Mouse (Mus musculus) intestine, embryonic 16.5 days (tissue): ENCODE measurements at regions not wholly inside any gene's neighbourhood (a gene's known extent, or its start where the extent isn't known, plus 50 kb on each side); places are given as distances from the start of the nearest gene placed in this dataset.
A peak's percentile ranks its signal among the peaks of the same experiment; 100 is the strongest.

ENCODE experiments used
- ATAC-seq: fragments of 200-750 bp; cut with Nextera tagmentation; 2 replicates; pipeline ENCODE4 v1.8.0; 2017; ENCODE audit warnings: moderate TSS enrichment, moderate library complexity
- H3K27ac ChIP-seq: fragments of 300-500 bp; sonication (generic); 2 replicates; pipeline ENCODE4 v1.5.1; 2014; ENCODE audit warnings: mild to moderate bottlenecking, low read length
- H3K27me3 ChIP-seq: fragments of 300-500 bp; sonication (generic); replicated peaks from 2 replicates; pipeline ENCODE4 v1.6.1; 2014; ENCODE audit warnings: low read length, control low read depth, mixed read lengths; ENCODE audit not compliant: control insufficient read depth, insufficient read depth
- H3K36me3 ChIP-seq: fragments of 300-500 bp; sonication (generic); 2 replicates; pipeline ENCODE4 v1.6.1; 2014; ENCODE audit warnings: low read length, control low read depth; ENCODE audit not compliant: control insufficient read depth, insufficient read depth
- H3K4me1 ChIP-seq: fragments of 300-500 bp; sonication (generic); 2 replicates; pipeline ENCODE4 v1.6.1; 2014; ENCODE audit warnings: low read length, control low read depth, mixed read lengths; ENCODE audit not compliant: control insufficient read depth, insufficient read depth
- H3K4me2 ChIP-seq: fragments of 300-500 bp; sonication (generic); 2 replicates; pipeline ENCODE4 v1.6.1; 2014; ENCODE audit warnings: low read depth, low read length, control low read depth
- H3K4me3 ChIP-seq: fragments of 300-500 bp; sonication (generic); 2 replicates; pipeline ENCODE4 v1.5.1; 2014; ENCODE audit warnings: mild to moderate bottlenecking, low read length
- H3K9ac ChIP-seq: fragments of 300-500 bp; sonication (generic); 2 replicates; pipeline ENCODE4 v1.6.1; 2014; ENCODE audit warnings: low read depth, low read length
- H3K9me3 ChIP-seq: fragments of 300-500 bp; sonication (generic); 2 replicates; pipeline ENCODE4 v1.6.1; 2016; ENCODE audit warnings: low read length, control low read depth; ENCODE audit not compliant: control insufficient read depth
- WGBS: fragments of 180-500 bp; shearing (Covaris S2); extraction: QIAGEN DNeasy Blood & Tissue Kit; methylation state at CpG from one replicate; pipeline ENCODE4 v1.1.7; 2014; 5-methylcytosine and 5-hydroxymethylcytosine counted together

- H3K4me3 ChIP-seq, result no peak overlapping the region
- no peak overlapping the region for H3K9ac ChIP-seq
- no peak for ATAC-seq
- H3K36me3 ChIP-seq, result no peaks in the 10 kb centered on the region
- H3K4me2 ChIP-seq, result no peak overlapping the region
- no peaks in the 10 kb centered on the region for H3K9me3 ChIP-seq
- WGBS, result 45% methylated on average over 8 of the region's 8 CpGs
- H3K4me1 ChIP-seq, result peaks cover 5% of the 10 kb centered on the region; the same call in 1 of the 2 replicates
- no peaks in the 10 kb centered on the region for H3K27me3 ChIP-seq
- H3K27ac ChIP-seq, result no peak overlapping the region
Observed at GRCm38 (mm10) chr1:153962161-153962720, 62.2 kb upstream of the Teddm2 start.

- H3K4me3 ChIP-seq, result no peak overlapping the region
- no peaks in the 10 kb centered on the region for H3K27me3 ChIP-seq
- no peaks in the 10 kb centered on the region for H3K9me3 ChIP-seq
- H3K4me1 ChIP-seq, result peaks cover 5% of the 10 kb centered on the region; the same call in 1 of the 2 replicates
- no peaks in the 10 kb centered on the region for H3K36me3 ChIP-seq
- WGBS, result 51% methylated on average over 9 of the region's 9 CpGs
- H3K4me2 ChIP-seq, result no peak overlapping the region
- ATAC-seq, result no peak
- peak overlapping the region; percentile 33; the same call in 1 of the 2 replicates for H3K27ac ChIP-seq
- no peak overlapping the region for H3K9ac ChIP-seq
Observed at GRCm38 (mm10) chr1:153963744-153964342, 63.8 kb upstream of the Teddm2 start.

- no peaks in the 10 kb centered on the region for H3K27me3 ChIP-seq
- no peak overlapping the region for H3K4me2 ChIP-seq
- H3K9ac ChIP-seq, result no peak overlapping the region
- no peaks in the 10 kb centered on the region for H3K36me3 ChIP-seq
- H3K27ac ChIP-seq, result no peak overlapping the region
- peak; percentile 28; the same call in 1 of the 2 replicates for ATAC-seq
- no peak overlapping the region for H3K4me3 ChIP-seq
- 62% methylated on average over 4 of the region's 4 CpGs for WGBS
- H3K9me3 ChIP-seq, result no peaks in the 10 kb centered on the region
- no peaks in the 10 kb centered on the region for H3K4me1 ChIP-seq
Observed at GRCm38 (mm10) chr1:153969401-153969800, 69.4 kb upstream of the Teddm2 start.

GRCm38 (mm10) chr1:153974300-153974699 is 74.3 kb upstream of the Teddm2 start:
- Histone ChIP-seq H3K36me3 (no peaks in the 10 kb centered on the region), H3K4me1 (no peaks in the 10 kb centered on the region), H3K9me3 (no peaks in the 10 kb centered on the region), H3K27ac (no peak overlapping the region), H3K4me3 (no peak overlapping the region), H3K4me2 (no peak overlapping the region), H3K9ac (no peak overlapping the region), H3K27me3 (no peaks in the 10 kb centered on the region)
- WGBS, result 67% methylated on average over 1 of the region's 1 CpGs
- ATAC-seq, result no peak

- Histone ChIP-seq H3K4me3 (no peak overlapping the region), H3K27me3 (no peaks in the 10 kb centered on the region), H3K9me3 (no peaks in the 10 kb centered on the region), H3K4me1 (no peaks in the 10 kb centered on the region), H3K36me3 (no peaks in the 10 kb centered on the region), H3K9ac (no peak overlapping the region), H3K4me2 (no peak overlapping the region), H3K27ac (no peak overlapping the region)
- WGBS, result 52% methylated on average over 5 of the region's 5 CpGs
- no peak for ATAC-seq
Observed at GRCm38 (mm10) chr1:153977963-153978726, 78.1 kb upstream of the Teddm2 start.

- no peak for ATAC-seq
- WGBS, result 58% methylated on average over 6 of the region's 6 CpGs
Observed at GRCm38 (mm10) chr1:153980886-153981285, 80.9 kb upstream of the Teddm2 start.

GRCm38 (mm10) chr1:153985595-153985994 is 85.6 kb upstream of the Teddm2 start:
- H3K27me3 ChIP-seq, result no peaks in the 10 kb centered on the region
- H3K27ac ChIP-seq, result no peak overlapping the region
- no peaks in the 10 kb centered on the region for H3K9me3 ChIP-seq
- no peaks in the 10 kb centered on the region for H3K4me1 ChIP-seq
- no peak for ATAC-seq
- no peak overlapping the region for H3K9ac ChIP-seq
- H3K4me2 ChIP-seq, result no peak overlapping the region
- no peak overlapping the region for H3K4me3 ChIP-seq
- WGBS, result 81% methylated on average over 5 of the region's 5 CpGs
- H3K36me3 ChIP-seq, result no peaks in the 10 kb centered on the region

More at GRCm38 (mm10) chr1:153980886-153981285, 80.9 kb upstream of the Teddm2 start:
- Histone ChIP-seq H3K9me3 (no peaks in the 10 kb centered on the region), H3K4me1 (no peaks in the 10 kb centered on the region), H3K9ac (no peak overlapping the region), H3K4me2 (no peak overlapping the region), H3K27ac (no peak overlapping the region), H3K36me3 (no peaks in the 10 kb centered on the region), H3K27me3 (no peaks in the 10 kb centered on the region), H3K4me3 (no peak overlapping the region)

GRCm38 (mm10) chr1:153986632-153987031 is 86.6 kb upstream of the Teddm2 start:
- H3K9me3 ChIP-seq, result no peaks in the 10 kb centered on the region
- no peaks in the 10 kb centered on the region for H3K27me3 ChIP-seq
- H3K27ac ChIP-seq, result no peak overlapping the region
- no peaks in the 10 kb centered on the region for H3K36me3 ChIP-seq
- ATAC-seq, result peak; percentile 83
- H3K4me1 ChIP-seq, result no peaks in the 10 kb centered on the region
- H3K9ac ChIP-seq, result no peak overlapping the region
- WGBS, result 59% methylated on average over 6 of the region's 6 CpGs
- H3K4me2 ChIP-seq, result no peak overlapping the region
- no peak overlapping the region for H3K4me3 ChIP-seq

- no peak overlapping the region for H3K9ac ChIP-seq
- ATAC-seq, result peak; percentile 85
- peak overlapping the region; percentile 79 for H3K27ac ChIP-seq
- no peak overlapping the region for H3K4me3 ChIP-seq
- H3K4me2 ChIP-seq, result 0 out of 2 replicates have a peak overlapping the region, but pooled peaks have one; percentile 9
- H3K9me3 ChIP-seq, result no peaks in the 10 kb centered on the region
- no peaks in the 10 kb centered on the region for H3K27me3 ChIP-seq
- no peaks in the 10 kb centered on the region for H3K36me3 ChIP-seq
- WGBS, result 70% methylated on average over 2 of the region's 2 CpGs
- H3K4me1 ChIP-seq, result no peaks in the 10 kb centered on the region
Observed at GRCm38 (mm10) chr1:153988297-153988696, 88.3 kb upstream of the Teddm2 start.
